Mouse (Mus musculus): ENCODE data around the gene Hnrnpdl. TPM values are rescaled to one million over a fixed set of nuclear protein-coding genes. Genes with fewer than 3 reads are reported as not detected.

Gene Hnrnpdl
- polyA plus RNA-seq, 1 experiment from 2014 or later: 226 TPM

DNA sequence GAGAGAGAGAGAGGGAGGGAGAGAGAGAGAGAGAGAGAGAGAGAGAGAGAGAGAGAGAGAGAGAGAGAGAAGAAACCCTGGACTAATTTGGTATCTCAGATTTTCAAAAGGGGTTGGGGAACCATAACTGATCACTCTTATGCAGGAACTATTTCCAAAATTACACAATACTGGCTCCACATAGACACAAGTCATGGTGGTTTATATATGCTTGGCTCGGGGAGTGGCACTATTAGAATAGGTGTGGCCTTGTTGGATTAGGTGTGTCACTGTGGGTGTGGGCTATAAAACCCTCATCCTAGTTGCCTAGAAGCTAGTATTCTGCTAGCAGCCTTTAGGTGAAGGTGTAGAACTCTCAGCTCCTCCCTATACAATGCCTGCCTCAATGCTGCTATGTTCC, 14.6 kb downstream of the Hnrnpdl start:
- Histone ChIP-seq H3K4me3 (no peak overlapping the region), H3K4me1 (peaks cover 4% of the 10 kb centered on the region), H3K4me2 (no peak overlapping the region), H3K9me3 (no peaks in the 10 kb centered on the region), H3K36me3 (replicated peaks) (no peaks in the 10 kb centered on the region), H3K9ac (no peak overlapping the region), H3K27ac (no peak overlapping the region), H3K27me3 (replicated peaks) (no peaks in the 10 kb centered on the region)
- WGBS: 71% methylated on average over 1 of the region's 1 CpGs
- ATAC-seq (replicated peaks): no peak

- H3K9ac ChIP-seq: no peak overlapping the region
- no peak overlapping the region for H3K4me2 ChIP-seq
- no peak for ATAC-seq (replicated peaks)
- WGBS: 77% methylated on average over 5 of the region's 5 CpGs
- H3K4me1 ChIP-seq: no peaks in the 10 kb centered on the region
- no peak overlapping the region for H3K4me3 ChIP-seq
- no peak overlapping the region for H3K27ac ChIP-seq
- no peaks in the 10 kb centered on the region for H3K36me3 ChIP-seq (replicated peaks)
- H3K9me3 ChIP-seq: no peaks in the 10 kb centered on the region
- H3K27me3 ChIP-seq (replicated peaks): no peaks in the 10 kb centered on the region
Measured at GRCm38 (mm10) chr5:100024403-100024802, 15.1 kb downstream of the Hnrnpdl start.

GRCm38 (mm10) chr5:100020089-100020488, 19.4 kb downstream of the Hnrnpdl start:
- ATAC-seq (replicated peaks): no peak
- Histone ChIP-seq H3K9me3 (no peaks in the 10 kb centered on the region), H3K4me3 (no peak overlapping the region), H3K4me1 (no peaks in the 10 kb centered on the region), H3K36me3 (replicated peaks) (no peaks in the 10 kb centered on the region), H3K4me2 (no peak overlapping the region), H3K27me3 (replicated peaks) (no peaks in the 10 kb centered on the region), H3K9ac (no peak overlapping the region), H3K27ac (no peak overlapping the region)

DNA sequence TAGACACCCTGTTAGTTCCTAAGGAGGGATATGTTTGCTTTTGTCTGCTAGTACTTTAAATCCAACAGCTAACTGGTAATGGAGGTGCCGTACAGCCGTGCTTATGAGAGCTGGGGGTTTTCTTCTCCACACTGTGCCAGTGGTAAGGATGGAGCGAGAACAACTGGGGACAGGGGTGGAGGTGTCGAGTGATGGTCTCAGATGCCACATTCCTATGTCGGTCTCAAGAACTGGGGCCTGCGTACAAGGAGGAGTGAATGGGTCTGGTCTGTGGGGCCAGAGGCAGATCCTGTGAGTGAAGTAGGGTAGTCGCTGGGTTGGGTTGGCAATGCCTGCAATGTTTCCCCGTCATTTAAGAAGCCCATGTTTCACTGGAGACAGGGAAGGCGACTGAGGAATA, 26.9 kb downstream of the Hnrnpdl start:
- no peak overlapping the region for H3K27ac ChIP-seq
- H3K27me3 ChIP-seq (replicated peaks): no peaks in the 10 kb centered on the region
- no peak overlapping the region for H3K4me3 ChIP-seq
- H3K9me3 ChIP-seq: no peaks in the 10 kb centered on the region
- no peak overlapping the region for H3K4me2 ChIP-seq
- no peaks in the 10 kb centered on the region for H3K36me3 ChIP-seq (replicated peaks)
- no peak overlapping the region for H3K9ac ChIP-seq
- 90% methylated on average over 9 of the region's 9 CpGs for WGBS
- no peaks in the 10 kb centered on the region for H3K4me1 ChIP-seq
- ATAC-seq (replicated peaks): no peak

DNA sequence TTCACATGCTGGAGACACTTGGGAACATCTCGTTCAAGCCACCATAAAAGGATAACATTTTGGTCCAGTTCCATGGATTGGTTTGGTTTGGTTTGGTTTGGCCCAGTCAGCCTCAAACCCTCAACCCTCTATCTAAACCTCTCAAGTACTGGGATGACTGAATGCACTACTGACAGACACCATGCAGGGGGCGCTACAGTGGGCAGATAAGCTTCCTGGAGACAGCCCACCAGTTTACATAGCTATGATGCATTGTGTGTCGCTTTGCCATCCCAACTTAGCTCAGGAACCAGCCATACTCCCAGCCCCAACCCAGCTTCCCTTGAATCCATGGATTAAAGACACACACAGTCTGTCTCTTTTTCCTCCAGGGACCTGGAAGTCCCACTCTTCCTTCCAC, 31.0 kb downstream of the Hnrnpdl start:
- no peak for ATAC-seq (replicated peaks)
- Histone ChIP-seq H3K9ac (no peak overlapping the region), H3K27ac (no peak overlapping the region), H3K4me3 (no peak overlapping the region), H3K27me3 (replicated peaks) (no peaks in the 10 kb centered on the region), H3K4me1 (no peaks in the 10 kb centered on the region), H3K9me3 (no peaks in the 10 kb centered on the region), H3K4me2 (no peak overlapping the region), H3K36me3 (replicated peaks) (no peaks in the 10 kb centered on the region)
- 60% methylated on average over 3 of the region's 3 CpGs for WGBS

- no peak for ATAC-seq (replicated peaks)
- H3K36me3 ChIP-seq (replicated peaks): no peaks in the 10 kb centered on the region
Measured at GRCm38 (mm10) chr5:100007040-100007375, 32.5 kb downstream of the Hnrnpdl start.

DNA sequence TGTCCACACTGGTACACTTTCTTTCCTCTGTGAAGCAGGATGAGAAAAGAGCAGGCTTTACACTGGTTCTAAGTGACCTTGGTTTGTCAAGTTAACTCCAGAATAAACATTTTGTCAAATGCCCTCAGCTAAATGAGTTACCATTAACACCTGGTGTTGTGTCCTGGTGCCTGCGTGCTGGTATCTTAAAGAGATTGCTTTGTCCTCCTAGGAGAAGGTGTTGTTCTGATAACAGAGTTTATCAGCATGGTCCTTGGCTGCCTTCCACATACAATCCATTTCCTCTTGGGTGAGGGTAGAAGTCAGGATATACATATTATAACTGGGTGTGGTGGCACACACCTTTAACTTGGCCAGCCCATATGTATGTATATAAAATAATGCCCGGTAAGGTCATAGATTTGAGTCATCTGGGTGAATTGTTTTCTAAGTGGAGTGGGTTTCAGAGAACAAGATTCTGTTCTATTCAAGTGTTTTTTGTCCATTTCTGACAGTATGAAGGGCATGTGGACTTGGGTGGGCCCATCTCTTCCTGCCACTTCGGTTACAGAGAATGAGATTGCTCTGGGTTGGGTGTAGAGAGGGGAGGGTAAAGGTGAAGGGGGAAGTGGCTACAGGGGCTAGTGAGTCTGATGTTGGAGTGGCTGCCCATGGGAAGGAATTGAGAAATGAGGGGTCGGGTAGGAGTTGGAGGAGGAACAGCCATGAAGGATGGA, 33.0 kb downstream of the Hnrnpdl start:
- H3K27ac ChIP-seq: no peak overlapping the region
- no peak overlapping the region for H3K4me2 ChIP-seq
- H3K9ac ChIP-seq: no peak overlapping the region
- ATAC-seq (replicated peaks): no peak
- H3K4me1 ChIP-seq: no peaks in the 10 kb centered on the region
- H3K9me3 ChIP-seq: no peaks in the 10 kb centered on the region
- 94% methylated on average over 4 of the region's 4 CpGs for WGBS
- H3K27me3 ChIP-seq (replicated peaks): no peaks in the 10 kb centered on the region
- H3K36me3 ChIP-seq (replicated peaks): no peaks in the 10 kb centered on the region
- H3K4me3 ChIP-seq: no peak overlapping the region

More at GRCm38 (mm10) chr5:100007040-100007375, 32.5 kb downstream of the Hnrnpdl start:
- H3K4me1 ChIP-seq: no peaks in the 10 kb centered on the region
- no peak overlapping the region for H3K4me2 ChIP-seq
- no peaks in the 10 kb centered on the region for H3K27me3 ChIP-seq (replicated peaks)
- no peak overlapping the region for H3K27ac ChIP-seq
- H3K9me3 ChIP-seq: no peaks in the 10 kb centered on the region
- WGBS: 81% methylated on average over 4 of the region's 4 CpGs
- H3K9ac ChIP-seq: no peak overlapping the region
- H3K4me3 ChIP-seq: no peak overlapping the region

DNA sequence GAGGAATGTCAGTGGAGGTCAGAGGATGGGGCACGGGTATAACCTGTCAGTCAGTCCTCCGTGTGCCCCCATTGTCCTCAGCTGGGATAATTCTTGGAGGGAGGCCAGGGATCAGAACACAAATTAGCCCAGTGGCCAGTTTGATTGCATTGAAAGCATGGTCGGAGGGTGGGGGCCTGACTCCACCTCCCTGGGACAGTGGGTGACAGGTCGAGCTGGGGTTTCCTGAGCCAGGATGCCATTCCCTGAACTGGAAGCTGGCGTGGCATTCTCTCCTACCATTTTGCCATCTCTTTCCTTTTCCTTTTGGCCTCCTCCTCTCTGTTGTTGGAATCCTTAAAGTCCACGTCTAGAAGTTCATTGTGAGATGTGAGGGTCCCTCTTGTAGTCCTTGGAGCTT, 33.6 kb downstream of the Hnrnpdl start:
- H3K27ac ChIP-seq: no peak overlapping the region
- no peaks in the 10 kb centered on the region for H3K9me3 ChIP-seq
- no peak for ATAC-seq (replicated peaks)
- no peaks in the 10 kb centered on the region for H3K27me3 ChIP-seq (replicated peaks)
- H3K4me3 ChIP-seq: no peak overlapping the region
- no peaks in the 10 kb centered on the region for H3K4me1 ChIP-seq
- no peaks in the 10 kb centered on the region for H3K36me3 ChIP-seq (replicated peaks)
- no peak overlapping the region for H3K9ac ChIP-seq
- H3K4me2 ChIP-seq: no peak overlapping the region
- 81% methylated on average over 6 of the region's 6 CpGs for WGBS

DNA sequence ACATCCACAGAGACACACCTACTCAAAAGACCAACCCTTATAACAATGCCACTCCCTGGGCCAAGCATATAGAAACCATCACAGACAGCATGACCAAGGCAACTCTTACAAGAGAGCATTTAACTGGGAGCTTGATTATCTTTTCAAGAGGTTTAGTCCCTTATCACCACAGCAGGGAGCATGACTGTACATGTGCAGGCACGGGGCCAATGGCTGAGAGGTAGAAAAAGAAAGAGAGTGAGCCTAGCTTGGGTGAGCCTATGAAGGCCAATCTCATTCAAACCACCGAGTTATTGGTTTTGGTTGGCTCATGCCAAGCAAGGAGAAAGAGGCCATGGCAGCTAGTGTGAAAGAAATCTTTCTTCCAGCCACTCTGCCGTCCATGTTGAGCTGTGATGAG, 34.0 kb downstream of the Hnrnpdl start:
- Histone ChIP-seq H3K4me3 (no peak overlapping the region), H3K4me1 (no peaks in the 10 kb centered on the region), H3K27ac (no peak overlapping the region), H3K9me3 (no peaks in the 10 kb centered on the region), H3K27me3 (replicated peaks) (no peaks in the 10 kb centered on the region), H3K9ac (no peak overlapping the region), H3K36me3 (replicated peaks) (no peaks in the 10 kb centered on the region), H3K4me2 (no peak overlapping the region)
- 70% methylated on average over 3 of the region's 3 CpGs for WGBS
- no peak for ATAC-seq (replicated peaks)

GRCm38 (mm10) chr5:100003895-100004294, 35.6 kb downstream of the Hnrnpdl start:
- H3K4me2 ChIP-seq: no peak overlapping the region
- H3K9ac ChIP-seq: no peak overlapping the region
- no peak for ATAC-seq (replicated peaks)
- H3K27me3 ChIP-seq (replicated peaks): no peaks in the 10 kb centered on the region
- H3K4me3 ChIP-seq: no peak overlapping the region
- no peak overlapping the region for H3K27ac ChIP-seq
- no peaks in the 10 kb centered on the region for H3K4me1 ChIP-seq
- H3K9me3 ChIP-seq: no peaks in the 10 kb centered on the region
- H3K36me3 ChIP-seq (replicated peaks): no peaks in the 10 kb centered on the region
- 81% methylated on average over 4 of the region's 4 CpGs for WGBS

- no peaks in the 10 kb centered on the region for H3K36me3 ChIP-seq (replicated peaks)
- WGBS: 54% methylated on average over 7 of the region's 8 CpGs
- no peaks in the 10 kb centered on the region for H3K27me3 ChIP-seq (replicated peaks)
- no peaks in the 10 kb centered on the region for H3K9me3 ChIP-seq
- no peak overlapping the region for H3K27ac ChIP-seq
- H3K4me2 ChIP-seq: no peak overlapping the region
- no peaks in the 10 kb centered on the region for H3K4me1 ChIP-seq
- H3K9ac ChIP-seq: no peak overlapping the region
- ATAC-seq (replicated peaks): no peak
- no peak overlapping the region for H3K4me3 ChIP-seq
Measured at GRCm38 (mm10) chr5:100000500-100000899, 39.0 kb downstream of the Hnrnpdl start.

DNA sequence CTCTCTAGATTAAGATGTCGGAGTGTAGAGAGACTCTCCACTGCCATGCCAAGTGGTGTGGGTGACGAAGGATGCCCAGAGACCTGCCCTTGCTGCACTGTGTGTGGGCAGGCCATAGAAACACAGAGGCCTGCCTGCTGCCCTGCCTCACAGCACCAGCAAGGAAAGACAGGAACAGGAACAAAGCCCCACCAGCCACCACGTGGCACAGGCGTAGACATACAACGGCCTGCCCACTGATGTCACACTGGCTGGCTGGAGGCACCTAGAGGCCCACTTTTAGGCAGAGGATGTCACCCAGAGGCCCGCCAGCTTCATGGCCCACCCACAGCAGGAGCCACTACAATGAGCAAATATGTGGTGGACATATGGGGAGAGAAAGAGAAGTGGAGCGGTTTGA, 39.4 kb downstream of the Hnrnpdl start:
- no peak overlapping the region for H3K27ac ChIP-seq
- H3K36me3 ChIP-seq (replicated peaks): no peaks in the 10 kb centered on the region
- H3K4me2 ChIP-seq: no peak overlapping the region
- no peaks in the 10 kb centered on the region for H3K27me3 ChIP-seq (replicated peaks)
- no peak overlapping the region for H3K9ac ChIP-seq
- H3K4me3 ChIP-seq: no peak overlapping the region
- 83% methylated on average over 7 of the region's 7 CpGs for WGBS
- H3K4me1 ChIP-seq: no peaks in the 10 kb centered on the region
- ATAC-seq (replicated peaks): no peak
- no peaks in the 10 kb centered on the region for H3K9me3 ChIP-seq

DNA sequence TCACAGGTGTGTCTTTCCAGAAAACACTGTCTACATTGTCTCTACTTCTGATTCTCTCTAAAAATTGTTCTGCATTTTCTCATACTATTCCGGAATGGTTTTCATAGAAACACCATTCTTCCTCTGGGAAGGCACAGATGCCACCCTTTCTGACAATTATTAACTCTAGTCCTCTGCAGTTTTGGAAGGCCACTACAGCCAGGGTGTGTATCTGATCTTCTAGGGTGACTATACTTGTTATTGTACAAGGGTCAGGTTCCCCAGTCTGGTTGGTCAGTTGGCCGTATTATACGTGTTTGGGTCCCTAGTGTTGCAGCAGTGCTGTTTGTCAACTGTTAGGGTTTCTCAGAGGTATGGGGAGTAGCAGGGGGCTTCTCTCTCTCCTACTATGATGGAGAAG, 44.8 kb downstream of the Hnrnpdl start:
- no peaks in the 10 kb centered on the region for H3K27me3 ChIP-seq (replicated peaks)
- WGBS: 92% methylated on average over 3 of the region's 3 CpGs
- no peak overlapping the region for H3K27ac ChIP-seq
- H3K36me3 ChIP-seq (replicated peaks): no peaks in the 10 kb centered on the region
- ATAC-seq (replicated peaks): no peak
- no peak overlapping the region for H3K4me3 ChIP-seq
- no peak overlapping the region for H3K4me2 ChIP-seq
- no peak overlapping the region for H3K9ac ChIP-seq
- H3K4me1 ChIP-seq: no peaks in the 10 kb centered on the region
- no peaks in the 10 kb centered on the region for H3K9me3 ChIP-seq

Data from midbrain, embryonic 15.5 days (tissue).